Mouse (Mus musculus) erythroblast, embryonic 14.5 days (primary cell): ENCODE measurements at regions not wholly inside any gene's neighbourhood (a gene's known extent, or its start where the extent isn't known, plus 50 kb on each side); places are given as distances from the start of the nearest gene placed in this dataset.
"Not testable (repeated sequence)": the region's sequence is repeated elsewhere in the genome, so short reads cannot be mapped to it uniquely, and the experiment has no call there.

Experiments used
- H3K27me3 ChIP-seq: 2 replicates; pipeline ENCODE4 v1.6.1; 2012; ENCODE audit warnings: inconsistent platforms; ENCODE audit not compliant: control insufficient read depth
- H3K36me3 ChIP-seq: 2 replicates; pipeline ENCODE4 v1.6.1; 2012; ENCODE audit warnings: mild to moderate bottlenecking, inconsistent platforms; ENCODE audit not compliant: control insufficient read depth
- H3K4me1 ChIP-seq: 2 replicates; pipeline ENCODE4 v1.6.1; 2012; ENCODE audit warnings: inconsistent platforms; ENCODE audit not compliant: control insufficient read depth
- H3K4me3 ChIP-seq: replicated peaks from 2 replicates; pipeline ENCODE3; 2012; ENCODE audit warnings: moderate library complexity, mild to moderate bottlenecking, inconsistent platforms
- H3K9me3 ChIP-seq: 2 replicates; pipeline ENCODE4 v1.6.1; 2012; ENCODE audit warnings: low read length, inconsistent platforms, mixed read lengths; ENCODE audit not compliant: control insufficient read depth
- GATA1 ChIP-seq: IDR thresholded peaks from 2 replicates; pipeline ENCODE4 v1.6.1; 2012; ENCODE audit warnings: low read length, inconsistent platforms, mixed read lengths
- TAL1 ChIP-seq: IDR thresholded peaks from 3 replicates; pipeline ENCODE4 v1.6.1; 2012; ENCODE audit warnings: low read length, inconsistent platforms, mixed read lengths

DNA sequence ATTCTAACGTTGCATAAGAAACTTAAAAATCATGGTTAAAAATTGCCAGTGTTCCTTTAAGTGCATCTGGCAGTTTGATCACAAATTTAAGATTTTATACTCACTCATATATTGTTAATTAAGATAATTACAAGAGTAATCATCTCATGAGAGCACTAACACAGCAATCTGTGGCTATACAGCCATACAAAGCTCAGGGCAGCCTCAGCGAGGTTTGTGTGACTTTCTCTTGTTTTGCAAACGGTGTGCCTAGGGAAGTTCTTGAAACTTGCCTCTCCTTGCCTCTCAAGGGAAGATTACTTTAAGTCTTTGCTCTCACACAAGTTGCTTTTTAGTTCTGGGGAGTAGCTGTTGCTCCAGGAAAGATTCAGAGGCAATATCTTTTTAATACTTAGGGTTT lies 58.1 kb upstream of the Slc1a4 start:
- H3K4me3 ChIP-seq, result no peak overlapping the region
- H3K27me3 ChIP-seq, result no peaks in the 10 kb centered on the region
- H3K9me3 ChIP-seq, result 0 out of 2 replicates have a peak, but pooled peaks cover 2% of the 10 kb centered on the region
- H3K36me3 ChIP-seq, result no peaks in the 10 kb centered on the region
- no peaks in the 10 kb centered on the region for H3K4me1 ChIP-seq
- no peak for TF ChIP-seq TAL1
- TF ChIP-seq GATA1, result no peak

DNA sequence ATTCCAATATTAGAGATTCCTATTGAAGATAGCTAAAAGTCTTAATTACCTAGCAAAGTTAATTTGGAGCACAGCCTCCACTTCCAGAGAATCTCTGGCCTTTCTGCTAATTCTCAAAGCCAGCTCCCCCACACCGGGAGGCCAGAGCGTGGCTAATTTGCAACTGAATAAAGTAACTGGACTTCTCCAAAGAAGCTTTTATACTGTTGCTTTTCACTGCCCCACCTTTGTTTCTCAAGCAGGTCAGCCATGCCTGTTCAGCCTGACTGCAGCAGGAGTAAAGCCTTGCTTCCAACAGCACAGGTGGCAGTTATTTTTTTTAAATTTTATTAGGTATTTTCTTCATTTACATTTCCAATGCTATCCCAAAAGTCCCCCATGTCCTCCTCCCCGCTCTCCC lies 60.8 kb upstream of the Slc1a4 start:
- not testable (repeated sequence) for H3K9me3 ChIP-seq, H3K4me3 ChIP-seq, H3K4me1 ChIP-seq, H3K27me3 ChIP-seq, H3K36me3 ChIP-seq

DNA sequence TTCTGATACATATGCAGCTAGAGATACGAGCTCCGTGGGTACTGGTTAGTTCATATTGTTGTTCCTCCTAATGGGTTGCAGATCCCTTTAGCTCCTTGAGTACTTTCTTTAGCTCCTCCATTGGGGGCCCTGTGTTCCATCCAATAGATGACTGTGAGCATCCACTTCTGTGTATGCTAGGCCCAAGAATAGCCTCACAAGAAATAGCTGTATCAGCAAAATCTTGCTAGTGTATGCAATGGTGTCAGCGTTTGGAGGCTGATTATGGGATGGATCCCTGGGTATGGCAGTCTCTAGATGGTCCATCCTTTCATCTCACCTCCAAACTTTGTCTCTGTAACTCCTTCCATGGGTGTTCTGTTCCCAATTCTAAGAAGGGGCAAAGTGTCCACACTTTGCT lies 61.3 kb upstream of the Slc1a4 start:
- not testable (repeated sequence) for H3K36me3 ChIP-seq, H3K4me1 ChIP-seq, H3K9me3 ChIP-seq, H3K27me3 ChIP-seq, H3K4me3 ChIP-seq

DNA sequence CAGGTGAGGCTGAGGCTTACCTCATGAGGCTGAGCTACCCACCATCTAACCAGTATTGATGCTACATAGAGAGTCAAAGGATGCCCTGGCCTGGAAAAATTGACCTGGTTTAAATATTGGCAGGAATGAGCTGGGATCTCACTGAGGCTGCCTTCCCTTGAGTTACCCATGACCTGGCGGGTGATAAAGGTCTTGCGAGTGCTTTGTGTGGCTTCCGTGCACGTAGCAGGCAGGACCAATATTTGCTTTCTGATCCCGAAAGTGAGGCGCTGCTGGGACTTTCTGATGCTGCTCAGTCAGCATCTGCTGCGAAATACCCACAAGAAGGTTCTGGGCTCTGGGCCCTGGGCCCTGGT lies 63.3 kb upstream of the Slc1a4 start:
- Histone ChIP-seq H3K4me1 (peaks cover 3% of the 10 kb centered on the region), H3K36me3 (no peaks in the 10 kb centered on the region), H3K27me3 (no peaks in the 10 kb centered on the region), H3K9me3 (0 out of 2 replicates have a peak, but pooled peaks cover 2% of the 10 kb centered on the region), H3K4me3 (no peak overlapping the region)
- TF ChIP-seq GATA1 (no peak), TAL1 (no peak)

DNA sequence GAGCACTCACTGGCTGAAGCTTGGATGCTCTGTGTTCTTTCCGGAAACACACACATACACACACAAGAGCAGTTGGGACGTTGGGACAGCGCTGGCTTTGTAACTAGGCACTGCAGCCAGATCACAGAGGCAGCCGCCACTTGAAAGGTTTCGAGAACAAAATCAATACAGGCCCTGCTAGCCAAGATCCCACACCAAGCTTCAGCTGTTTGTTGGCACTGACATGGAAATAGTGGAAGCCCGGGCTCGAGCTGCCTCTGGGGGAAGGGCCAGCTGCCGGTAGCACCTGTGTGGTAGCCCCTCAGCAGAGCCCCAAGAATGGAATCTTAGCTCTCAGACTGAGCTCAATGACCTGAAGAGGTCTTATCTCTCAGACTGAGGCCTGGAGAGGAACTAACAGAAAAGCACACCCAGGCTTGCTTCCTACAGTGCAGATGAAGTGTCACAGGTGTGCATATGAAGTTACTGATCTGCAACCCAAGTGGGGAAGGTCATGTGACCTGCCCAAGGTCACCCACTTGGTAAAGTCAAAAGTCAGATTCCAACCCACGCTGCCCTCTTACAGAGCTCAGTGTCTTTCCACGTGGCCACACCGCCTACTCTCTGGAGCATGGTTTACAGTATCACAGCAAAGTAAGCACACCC lies 63.8 kb upstream of the Slc1a4 start:
- Histone ChIP-seq H3K27me3 (no peaks in the 10 kb centered on the region), H3K36me3 (no peaks in the 10 kb centered on the region), H3K9me3 (0 out of 2 replicates have a peak, but pooled peaks cover under 1% of the 10 kb centered on the region), H3K4me3 (no peak overlapping the region), H3K4me1 (peaks cover 6% of the 10 kb centered on the region)
- no peak for TF ChIP-seq GATA1
- TF ChIP-seq TAL1, result no peak

DNA sequence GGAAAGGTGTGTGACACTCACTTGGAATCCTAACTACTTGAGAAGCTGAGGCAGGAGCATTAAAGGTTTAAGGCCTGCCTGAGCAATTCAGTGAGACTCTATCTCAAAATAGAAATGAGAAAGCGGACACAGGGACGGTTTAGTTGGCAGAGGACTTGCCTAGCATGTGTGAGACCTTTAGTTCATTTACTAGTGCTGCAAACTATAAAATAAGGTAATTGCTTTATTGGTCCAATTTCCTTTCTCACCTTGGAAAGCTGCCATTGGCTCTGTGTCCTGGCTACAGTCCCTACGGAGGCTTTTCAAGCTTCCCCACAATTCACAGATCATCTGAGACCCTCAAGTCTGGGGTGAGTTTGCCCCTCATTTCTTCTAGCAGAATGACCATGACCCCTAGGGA lies 64.4 kb upstream of the Slc1a4 start:
- Histone ChIP-seq H3K4me1 (peaks cover 6% of the 10 kb centered on the region), H3K36me3 (no peaks in the 10 kb centered on the region), H3K9me3 (no peaks in the 10 kb centered on the region), H3K27me3 (no peaks in the 10 kb centered on the region), H3K4me3 (no peak overlapping the region)
- TF ChIP-seq TAL1, result no peak
- TF ChIP-seq GATA1, result no peak

DNA sequence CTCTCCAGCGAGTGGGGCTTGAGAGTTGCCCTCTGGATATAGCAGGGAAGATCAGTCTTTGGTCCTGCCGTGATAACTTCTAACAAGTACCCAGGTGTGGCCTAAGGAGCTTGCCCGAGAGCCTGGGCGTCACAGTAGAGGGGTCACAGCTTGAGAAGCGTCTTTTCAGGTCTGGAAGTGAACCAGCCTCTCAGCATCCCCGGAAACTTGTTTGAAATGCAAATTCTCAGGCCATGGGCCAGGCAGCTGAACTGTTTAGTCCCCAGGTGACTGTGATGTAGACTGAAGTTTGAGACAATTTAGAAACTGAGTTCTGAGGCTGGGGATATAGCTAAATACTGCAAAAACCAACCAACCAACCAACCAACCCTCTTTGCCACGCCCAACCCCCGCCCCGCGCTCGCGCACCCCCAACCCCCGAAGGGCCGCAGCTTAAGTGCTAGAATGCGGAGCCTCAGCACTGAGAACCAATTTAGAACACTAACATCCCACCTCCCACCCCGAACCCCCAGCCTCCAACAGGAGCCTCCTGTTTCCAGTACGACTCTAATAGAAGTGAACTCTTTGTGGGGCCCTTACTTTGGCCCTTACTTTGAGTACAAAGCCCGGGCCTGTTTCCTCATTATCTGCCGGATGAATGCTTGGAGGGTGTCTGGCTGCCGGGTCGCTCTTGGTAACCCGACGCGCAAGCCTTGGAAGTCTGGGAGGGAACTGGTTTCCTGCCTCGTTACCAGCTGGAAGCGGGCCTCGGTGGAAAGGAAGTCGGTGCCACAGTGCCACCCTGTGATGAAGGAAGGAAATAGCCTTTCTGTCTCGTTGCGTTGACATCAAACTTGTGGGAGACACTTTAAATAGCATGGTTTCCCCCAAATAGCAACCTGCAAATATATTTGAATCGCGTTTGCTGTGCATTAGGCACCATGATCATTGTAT lies 68.1 kb upstream of the Slc1a4 start:
- Histone ChIP-seq H3K9me3 (no peaks in the 10 kb centered on the region), H3K36me3 (no peaks in the 10 kb centered on the region), H3K27me3 (no peaks in the 10 kb centered on the region), H3K4me3 (peak overlapping the region; percentile 42), H3K4me1 (peaks cover 6% of the 10 kb centered on the region)
- no peak for TF ChIP-seq TAL1
- no peak for TF ChIP-seq GATA1

DNA sequence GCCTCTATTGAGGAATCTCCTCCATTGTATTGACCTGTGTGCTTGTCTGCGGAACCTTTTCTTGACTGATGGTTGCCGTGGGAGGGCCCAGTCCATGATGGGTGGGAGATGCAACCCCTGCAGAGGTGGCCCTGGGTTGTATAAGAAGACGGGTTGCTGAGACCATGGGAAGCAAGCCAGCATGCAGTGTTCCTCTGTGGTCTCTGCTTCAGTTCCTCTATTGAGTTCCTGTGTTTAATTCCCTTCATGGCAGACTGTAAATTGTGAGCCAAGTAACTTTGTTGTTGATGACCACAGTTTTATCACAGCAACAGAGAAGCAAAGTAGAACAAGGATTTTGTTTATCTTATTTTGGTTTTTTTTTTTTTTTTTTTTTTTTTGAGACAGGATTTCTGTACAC lies 70.9 kb upstream of the Slc1a4 start:
- H3K27me3 ChIP-seq, result no peaks in the 10 kb centered on the region
- H3K4me3 ChIP-seq, result no peak overlapping the region
- H3K9me3 ChIP-seq, result no peaks in the 10 kb centered on the region
- no peaks in the 10 kb centered on the region for H3K36me3 ChIP-seq
- peaks cover 6% of the 10 kb centered on the region for H3K4me1 ChIP-seq
- no peak for TF ChIP-seq TAL1
- TF ChIP-seq GATA1, result no peak

DNA sequence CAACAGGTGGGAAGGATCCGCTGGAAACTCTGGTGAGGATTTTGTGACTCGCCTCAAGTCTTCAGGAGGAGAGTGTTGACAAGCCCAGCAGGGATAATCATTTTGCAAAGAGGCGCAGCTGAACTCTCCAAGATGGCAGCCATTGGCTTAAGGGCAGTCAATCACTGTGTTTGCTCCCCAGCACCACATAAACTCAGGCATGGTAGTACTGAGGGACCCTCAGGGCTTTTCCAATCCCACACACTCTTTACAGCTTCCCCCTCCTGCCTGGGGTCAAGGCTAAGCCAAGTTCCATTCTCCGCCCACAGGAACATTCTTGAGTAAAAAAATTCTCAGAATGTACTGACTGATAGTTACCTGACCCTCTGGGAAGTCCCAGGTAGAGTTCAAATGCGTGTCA lies 72.0 kb upstream of the Slc1a4 start:
- TF ChIP-seq GATA1, result no peak
- no peak for TF ChIP-seq TAL1
- Histone ChIP-seq H3K4me1 (peaks cover 6% of the 10 kb centered on the region), H3K4me3 (no peak overlapping the region), H3K27me3 (no peaks in the 10 kb centered on the region), H3K9me3 (no peaks in the 10 kb centered on the region), H3K36me3 (no peaks in the 10 kb centered on the region)
